Mouse (Mus musculus) left cerebral cortex, adult 18-20 months (tissue): Measurements from ENCODE around the gene Ttc23. TPM values are rescaled to one million over a fixed set of nuclear protein-coding genes. Genes with fewer than 3 reads are reported as not detected.

Experiments used
- DNase-seq, 2 experiments: peaks; one replicate each; pipeline ENCODE4 v3.0.0; 2021 to 2022; ENCODE audit warnings: low spot score in 2 of 2, mixed read lengths in 1 of 2
- total RNA-seq, 2 experiments: library from RNA; stranded (reverse); gene quantifications; 2 replicates each; pipeline ENCODE4 v1.2.3; 2021

Ttc23 gene
- total RNA-seq, 2 experiments from 2014 or later, result 4.9 to 7.9 TPM

DNA sequence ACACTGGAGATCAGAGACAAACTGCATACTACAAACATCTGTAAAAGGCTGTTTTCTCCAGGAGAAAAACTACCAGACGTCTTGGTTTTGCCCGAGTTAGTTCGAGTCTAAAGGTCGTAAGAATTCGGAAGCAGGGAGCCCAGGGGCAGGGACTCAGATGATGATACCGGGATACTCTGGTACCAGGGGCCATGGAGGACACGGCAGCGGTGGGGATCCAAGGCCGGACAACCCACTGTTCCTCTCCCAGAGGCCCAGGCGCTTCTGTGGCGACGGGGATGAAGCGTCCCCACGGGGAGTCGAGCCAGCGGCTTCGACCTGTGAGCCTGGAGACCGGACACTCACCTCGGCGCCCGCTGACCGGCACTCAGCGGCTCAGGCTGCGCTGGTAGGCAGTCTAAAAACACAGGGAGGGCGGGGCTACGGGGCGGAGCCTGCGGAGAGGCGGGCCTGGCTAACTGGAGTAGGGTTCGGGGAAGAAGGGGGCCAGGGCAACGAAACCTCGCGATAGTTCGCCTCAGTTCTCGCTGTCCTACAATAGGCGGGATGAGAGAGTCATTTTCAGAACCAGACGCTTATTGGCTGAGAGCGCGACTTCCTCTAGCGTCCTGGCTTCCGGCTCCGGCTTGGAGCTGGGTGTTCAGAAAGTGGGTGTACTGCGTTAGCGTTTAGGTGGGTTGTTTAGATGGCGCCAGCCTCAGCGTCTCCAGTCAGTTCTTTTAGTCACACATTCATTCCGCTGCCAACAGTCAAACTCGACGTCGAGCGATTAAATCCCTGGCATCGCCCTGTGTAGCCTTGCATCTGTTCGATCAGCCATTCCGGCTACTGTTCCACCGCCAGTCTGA lies 2.2 kb upstream of the Ttc23 start, which contains the start of gene Lrrc28:
Gene Lrrc28 (minus strand): TSS at position 436 of the 848 bp plus-strand sequence.
- peak; percentile 98 to 99 for DNase-seq

DNA sequence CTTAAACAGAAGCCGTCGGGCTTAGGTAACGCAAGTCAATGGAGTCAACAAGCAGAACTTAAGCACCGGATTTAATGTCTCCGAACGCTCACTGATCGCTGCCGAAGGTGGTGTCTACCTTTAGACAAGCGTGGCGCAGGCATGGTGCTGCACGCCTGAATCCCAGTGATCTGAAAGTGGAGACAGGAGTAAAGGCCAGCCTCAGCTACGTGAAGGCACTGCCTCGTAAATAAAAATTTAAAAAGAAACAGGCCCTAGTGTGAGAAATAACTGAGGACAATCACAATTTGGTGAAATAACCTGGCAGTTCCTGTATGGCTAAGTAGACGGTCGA lies 1.6 kb upstream of the Ttc23 start:
- DNase-seq, result no peak

DNA sequence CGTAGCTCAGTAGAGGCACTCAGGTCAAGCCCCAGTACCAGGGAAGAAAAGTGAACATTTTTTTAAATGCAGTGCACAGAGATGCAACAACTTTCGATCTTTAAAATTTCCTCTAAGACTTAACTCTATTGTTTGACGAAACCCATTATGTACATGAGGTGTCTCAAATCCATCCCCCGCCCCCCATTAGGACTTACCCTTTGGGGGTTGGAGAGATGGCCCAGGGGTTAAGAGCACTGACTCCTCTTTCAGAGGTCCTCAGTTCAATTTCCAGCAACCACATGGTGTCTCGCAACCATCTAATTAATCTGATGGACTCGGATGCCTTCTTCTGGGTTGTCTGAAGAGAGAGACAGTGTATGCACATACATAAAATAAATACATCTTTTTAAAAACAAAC lies 1.1 kb upstream of the Ttc23 start:
- DNase-seq, result no peak

DNA sequence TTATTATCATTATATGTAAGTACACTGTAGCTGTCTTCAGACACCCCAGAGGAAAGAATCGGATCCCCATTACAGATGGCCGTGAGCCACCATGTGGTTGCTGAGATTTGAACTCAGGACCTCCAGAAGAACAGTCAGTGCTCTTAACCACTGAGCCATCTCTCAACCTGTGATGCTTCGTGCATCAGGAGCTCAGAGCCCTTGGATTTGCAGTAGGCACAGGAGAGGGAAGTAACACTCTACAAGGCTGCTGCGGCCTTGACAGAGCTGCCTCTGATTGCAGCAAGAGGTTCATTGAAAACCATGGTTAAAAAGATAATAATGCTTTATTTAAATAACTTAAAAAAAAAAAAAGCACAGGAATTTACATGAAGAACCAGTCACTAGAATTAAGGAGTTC lies 1.2 kb downstream of the Ttc23 start:
- DNase-seq, result no peak

DNA sequence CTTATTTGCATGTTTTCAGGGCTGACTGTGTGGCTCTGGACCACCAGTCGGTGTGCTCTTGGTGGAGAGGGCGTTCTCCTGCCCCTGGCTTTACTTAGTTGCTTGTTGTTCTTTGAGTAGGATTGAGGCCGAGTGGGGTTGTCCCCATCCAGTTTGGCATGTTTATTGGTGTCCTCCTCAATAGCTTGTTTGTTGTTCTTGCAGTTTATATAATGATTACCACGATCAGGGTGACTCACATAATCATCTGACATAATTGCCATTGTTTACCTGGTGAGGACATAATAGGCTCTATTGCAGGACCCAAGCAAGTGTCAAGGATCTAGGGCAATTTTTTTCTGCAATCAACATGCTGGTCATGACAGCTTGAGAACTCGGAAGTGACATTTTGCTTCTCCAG lies 5.0 kb downstream of the Ttc23 start:
- DNase-seq, result no peak

DNA sequence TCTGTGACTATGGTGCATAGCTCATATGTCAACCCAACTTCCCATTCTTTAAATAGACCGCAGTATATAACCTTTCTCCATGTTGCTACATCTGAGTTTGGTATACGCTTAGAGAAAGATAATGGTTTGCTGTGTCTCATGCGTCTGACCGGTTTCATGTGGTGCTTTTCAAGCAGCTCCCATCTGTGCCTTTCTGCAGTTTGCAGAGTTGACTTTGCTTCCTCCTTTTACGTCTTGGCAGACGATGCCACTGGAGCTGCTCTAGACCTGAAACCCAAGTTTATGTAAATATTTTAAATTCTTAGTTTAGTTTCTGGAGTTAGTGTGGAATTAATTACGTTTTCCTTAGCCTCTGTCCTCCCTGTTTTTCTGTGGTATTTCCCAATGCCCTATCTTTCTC lies 7.5 kb downstream of the Ttc23 start:
- DNase-seq, result no peak

DNA sequence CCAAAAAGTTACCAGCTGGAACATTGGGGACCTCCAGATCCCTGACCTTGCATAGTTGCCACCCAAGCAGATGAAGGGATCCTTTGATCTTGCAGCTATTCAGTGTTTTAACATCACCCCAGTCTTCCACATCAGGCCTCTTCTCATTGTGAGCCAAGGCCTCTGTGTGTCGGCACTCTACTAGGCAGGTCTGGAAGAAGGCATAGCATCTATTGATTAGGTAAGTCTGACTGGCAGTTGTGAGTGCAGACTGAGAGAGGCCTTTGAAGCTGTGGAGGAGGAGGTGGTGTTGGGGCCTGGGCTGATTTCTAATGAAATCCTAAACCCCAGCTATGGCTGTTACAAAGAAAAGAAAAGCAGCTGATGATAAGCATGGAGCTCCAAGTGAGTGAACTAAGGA lies 8.0 kb downstream of the Ttc23 start:
- DNase-seq, result no peak

DNA sequence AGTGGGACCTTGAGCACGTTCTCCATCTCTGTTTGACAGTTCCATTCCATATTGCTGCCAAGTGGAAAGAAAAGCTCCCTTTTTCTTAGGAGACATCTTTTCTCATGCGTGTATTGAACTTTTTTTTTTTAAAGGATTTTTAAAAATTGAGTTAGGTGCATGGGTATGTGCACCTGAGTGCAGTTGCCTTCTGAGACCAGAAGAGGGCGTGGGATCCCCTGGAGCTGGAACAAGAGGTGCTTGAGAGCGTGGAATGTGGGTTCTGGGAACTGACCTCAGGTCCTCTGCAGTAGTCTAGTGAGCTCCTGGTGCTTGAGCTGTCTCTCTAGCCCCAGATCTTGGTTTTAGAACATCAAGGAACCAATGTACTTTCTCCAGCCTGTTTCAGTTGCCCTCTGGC lies 10.9 kb downstream of the Ttc23 start:
- no peak for DNase-seq

DNA sequence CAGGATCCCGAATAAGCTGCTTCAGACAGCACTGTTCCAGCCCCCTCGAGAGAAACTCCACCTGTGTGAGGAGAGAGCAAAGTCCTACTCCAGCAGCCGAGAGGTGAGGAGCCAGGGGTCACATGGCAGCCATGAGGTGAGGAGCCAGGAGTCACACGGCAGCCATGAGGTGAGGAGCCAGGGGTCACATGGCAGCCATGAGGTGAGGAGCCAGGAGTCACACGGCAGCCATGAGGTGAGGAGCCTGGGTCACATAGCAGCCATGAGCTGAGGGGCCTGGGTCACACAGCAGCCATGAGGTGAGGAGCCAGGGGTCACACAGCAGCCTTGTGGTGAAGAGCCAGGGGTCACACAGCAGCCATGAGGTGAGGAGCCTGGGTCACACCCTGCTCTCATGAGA lies 15.2 kb downstream of the Ttc23 start:
- no peak for DNase-seq

DNA sequence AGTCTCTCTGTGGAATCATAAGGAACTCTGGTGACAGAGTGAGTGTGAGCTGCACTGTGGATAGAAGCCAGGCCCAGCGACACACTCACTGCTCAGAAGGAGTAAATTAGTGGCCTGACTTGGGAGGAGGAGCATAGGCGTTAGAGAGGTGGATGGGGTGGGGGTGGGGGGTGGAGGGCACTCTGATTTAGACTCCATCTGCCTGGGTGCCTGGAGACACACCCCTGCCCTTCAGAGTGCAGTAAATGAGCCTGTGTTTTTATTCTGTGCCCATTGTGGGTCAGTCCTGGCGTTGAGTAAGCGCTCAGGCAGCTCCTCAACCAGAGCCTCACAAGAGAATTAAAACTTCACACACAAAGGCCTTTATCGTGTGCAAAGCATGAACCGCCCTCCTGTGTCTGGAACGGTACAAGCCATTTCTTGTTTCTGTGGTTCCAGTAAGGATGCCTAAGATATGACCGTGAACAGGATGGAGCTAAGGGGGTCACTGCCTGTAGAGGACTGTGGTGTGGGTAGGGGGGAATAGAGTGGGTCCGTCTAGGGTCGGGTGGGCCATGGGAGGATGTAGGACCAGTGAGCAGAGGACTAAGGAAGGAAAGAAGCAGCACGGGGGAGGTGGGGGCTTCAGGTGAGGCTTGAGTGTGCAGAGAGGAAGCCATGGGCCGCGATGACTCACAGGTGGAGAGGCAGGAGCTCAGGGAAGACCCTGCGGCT lies 16.9 kb downstream of the Ttc23 start:
- no peak for DNase-seq

DNA sequence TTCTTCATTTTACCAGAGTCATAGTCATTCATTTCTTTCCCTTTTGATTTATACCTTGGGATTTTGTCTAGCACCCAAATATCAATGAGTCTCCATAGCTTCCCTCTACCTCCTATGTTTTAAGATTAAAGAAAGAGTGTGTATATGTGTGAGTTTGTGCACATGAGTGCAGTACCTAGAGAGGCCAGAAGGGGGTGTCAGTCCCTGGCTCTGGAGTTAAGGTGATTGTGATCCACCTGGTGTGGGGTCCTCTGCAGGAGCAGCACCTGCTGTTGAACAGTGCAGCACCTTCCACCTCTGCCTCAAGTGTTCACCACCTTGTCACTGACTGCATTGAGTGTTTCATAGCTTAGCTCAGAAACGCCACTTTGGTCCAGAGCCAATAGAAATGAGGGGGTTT lies 23.8 kb downstream of the Ttc23 start:
- DNase-seq, result no peak

DNA sequence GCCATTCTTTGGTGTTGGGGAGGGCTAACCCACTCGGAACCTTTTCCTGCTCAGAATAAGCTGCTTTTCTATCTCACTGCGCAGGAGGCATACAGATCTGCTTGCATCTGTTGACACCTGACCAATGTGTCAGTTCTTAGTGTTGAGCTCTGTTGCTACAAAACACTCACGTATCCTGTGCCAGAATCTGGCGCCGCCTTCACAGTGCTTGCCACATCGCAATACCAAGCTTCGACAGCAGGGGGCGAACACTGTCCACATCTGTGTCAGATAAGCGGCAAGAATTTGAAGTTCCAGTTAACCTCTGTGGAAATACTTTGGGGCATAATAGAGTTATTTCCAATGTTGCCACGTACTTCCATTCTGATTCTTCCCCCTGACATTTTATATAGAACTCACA lies 25.4 kb downstream of the Ttc23 start:
- DNase-seq, result peak; percentile 95 to 99

DNA sequence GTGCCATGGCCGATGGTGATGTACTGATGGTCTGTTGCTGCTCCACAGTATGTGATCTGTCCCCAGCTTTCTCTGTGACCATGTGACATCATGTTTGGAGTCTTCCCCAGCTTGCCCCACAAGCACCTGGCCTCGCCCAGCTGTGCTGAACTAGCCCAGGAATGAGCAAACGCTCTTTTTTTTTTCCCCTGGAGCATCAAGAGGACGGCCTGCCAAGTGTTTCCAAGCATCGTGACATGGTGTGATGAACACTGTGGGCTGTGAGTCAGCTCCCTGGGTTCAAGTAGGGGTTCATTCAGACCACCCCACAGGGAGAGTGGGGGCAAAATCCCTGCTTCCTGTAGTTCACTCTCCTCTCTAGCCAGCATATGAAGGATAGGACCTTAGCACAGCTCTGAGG lies 26.4 kb downstream of the Ttc23 start:
- no peak for DNase-seq

DNA sequence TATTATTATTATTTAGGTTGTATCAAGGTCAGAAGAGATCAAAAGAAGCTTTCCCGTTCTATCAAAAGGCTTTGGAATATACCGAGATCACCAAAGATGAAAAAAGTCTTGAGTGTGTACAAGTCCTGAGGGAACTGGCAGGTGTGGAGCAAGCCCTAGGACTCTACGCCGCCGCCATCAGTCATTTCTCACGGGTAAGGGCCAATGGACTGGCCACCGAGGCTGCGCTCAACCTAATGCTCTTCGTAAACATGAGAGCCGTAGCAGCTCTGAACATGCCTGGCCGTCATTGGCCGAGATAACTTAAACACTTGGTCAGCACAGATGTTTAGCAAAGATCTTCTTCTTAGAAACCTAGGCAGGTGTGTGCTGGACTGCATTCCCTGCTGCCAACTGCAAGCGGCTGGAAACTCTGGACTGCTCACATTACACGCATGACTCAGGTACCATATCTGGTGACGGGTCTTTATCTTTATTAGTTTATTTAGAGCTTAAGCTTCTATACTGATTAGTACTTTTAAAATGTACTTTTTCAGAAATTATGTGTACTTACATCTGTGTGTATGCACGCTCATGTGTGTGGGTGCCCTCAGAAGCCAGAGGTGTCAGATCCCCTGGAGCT lies 31.8 kb downstream of the Ttc23 start:
- no peak for DNase-seq

DNA sequence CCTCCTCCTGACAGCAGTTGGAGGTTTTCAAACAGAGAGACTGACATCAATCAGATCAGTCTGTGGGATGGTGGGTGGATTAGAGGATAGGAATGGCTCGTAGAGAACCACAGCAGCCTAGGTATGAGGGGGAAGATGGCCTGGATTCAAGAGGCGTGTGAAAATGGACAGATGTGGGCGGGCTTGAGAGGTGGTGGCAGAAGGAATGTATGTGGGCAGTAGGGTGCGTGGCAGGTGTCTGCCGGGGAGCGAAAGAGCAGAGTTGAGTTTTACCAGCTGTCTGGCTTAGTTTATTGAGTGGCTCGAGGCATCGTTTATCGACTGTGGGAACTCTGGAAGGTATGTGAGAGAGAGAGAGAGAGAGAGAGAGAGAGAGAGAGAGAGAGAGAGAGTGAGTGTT lies 33.9 kb downstream of the Ttc23 start:
- no peak for DNase-seq

DNA sequence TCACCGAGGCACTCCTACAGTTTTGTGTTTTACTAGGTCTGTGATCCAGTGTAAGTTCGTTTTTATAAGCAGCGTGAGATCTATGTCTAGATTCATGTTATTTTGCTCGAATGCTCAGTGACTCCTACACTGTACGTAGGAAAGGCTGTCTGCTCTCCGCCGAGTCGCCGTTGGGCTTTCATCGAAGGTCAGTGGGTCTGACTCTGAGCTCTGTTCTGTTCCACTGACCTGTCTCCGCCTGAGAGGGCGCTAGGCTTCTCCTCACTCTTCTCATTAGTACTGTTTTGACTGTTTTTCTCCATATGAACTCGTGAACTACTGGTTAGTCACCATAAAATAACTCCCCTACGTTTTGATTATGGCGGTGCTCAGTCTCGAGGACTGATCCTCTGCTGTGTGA lies 35.8 kb downstream of the Ttc23 start:
- no peak for DNase-seq

DNA sequence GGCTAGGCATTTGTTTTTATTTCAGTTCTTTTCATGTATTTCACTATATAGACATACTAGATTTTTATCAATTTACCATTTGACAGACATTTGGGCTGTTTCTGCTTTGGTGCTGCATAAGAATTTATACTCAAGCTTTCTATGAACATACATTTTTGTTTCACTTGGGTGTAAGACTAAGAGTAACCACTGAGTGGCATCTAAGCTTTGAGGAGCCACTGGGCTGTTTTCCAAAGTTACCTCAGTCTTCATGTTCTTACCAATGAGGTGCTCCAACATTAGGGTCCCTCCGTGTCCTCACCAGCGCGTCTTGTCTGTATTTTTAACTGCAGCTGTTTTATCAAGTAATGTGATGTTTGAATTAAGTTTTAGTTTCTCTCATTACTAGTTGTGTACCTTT lies 39.3 kb downstream of the Ttc23 start:
- no peak for DNase-seq

DNA sequence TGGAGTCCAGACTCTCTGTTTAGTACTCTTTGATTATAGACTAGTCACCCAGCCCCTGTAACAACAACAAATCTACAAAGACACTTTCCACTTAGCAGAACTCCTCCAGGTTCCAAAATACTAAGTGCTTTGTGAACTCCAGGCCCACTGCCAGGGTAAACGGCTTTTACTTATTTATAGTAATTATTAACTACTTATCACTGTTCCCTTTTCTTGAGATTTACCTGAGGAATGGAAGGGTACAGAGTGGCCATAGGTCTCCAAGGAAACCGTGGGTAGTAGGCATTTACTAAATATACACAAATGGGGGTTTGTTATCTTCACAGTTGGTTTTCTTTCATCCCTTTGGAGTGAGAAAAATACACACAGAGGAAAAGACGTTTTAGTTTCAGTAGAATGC lies 41.1 kb downstream of the Ttc23 start:
- no peak for DNase-seq

DNA sequence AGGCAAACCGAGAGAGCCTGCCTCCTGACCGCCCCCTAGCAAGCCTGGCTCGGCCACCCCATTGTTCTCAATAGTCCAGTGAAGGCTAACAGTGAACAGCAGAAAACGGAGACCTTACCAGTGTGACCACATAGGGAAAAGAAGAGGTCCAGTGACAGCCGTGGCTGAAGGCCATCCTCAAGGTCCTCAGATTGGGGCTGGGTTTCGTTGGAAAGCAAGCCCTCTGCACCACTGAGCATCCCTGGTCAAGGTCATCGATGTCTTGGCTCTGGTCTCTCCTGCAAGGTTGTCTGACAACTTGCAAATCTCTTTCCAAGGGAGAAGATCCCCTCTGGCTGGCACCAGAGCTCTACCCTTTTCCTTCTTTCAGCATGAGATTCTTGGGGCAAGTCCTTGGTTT lies 42.6 kb downstream of the Ttc23 start:
- DNase-seq, result no peak

DNA sequence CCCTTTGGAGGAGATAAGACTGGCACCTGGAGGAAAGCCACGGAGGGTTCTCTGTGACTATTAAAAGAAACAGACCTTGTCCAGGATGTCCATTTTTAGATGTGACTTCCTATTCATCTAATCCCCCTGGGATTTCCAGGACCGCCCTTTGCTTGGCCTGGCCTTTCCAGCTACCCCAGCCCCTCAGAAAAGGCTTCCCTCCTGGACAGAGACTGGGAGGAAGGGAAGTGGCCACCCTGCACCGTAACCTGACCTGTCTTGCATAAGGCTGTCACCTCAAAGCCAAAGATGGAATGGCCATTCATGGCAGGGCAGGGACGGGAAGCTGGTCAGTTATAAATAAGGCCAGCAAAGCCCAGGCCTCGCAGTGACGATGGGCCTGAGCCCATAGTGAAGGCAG lies 43.8 kb downstream of the Ttc23 start:
- no peak for DNase-seq

DNA sequence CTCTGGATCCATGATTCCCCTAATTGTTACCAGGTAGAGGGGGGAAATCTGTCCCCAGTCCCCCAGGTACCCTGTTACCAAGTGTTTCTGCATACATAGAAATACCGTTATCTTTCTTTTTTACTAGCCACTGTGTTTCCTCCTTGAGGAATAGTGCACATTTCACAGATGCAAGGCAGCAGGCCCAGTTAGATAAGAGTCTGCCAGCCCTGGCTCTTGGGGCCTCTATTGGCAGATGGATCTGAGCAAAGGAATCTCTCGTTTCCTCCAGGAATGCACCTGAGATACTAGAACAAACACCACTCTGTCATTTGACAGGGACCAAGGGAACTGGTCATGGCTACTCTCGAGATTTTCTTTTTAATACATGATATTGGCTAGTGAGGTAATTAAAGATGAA lies 44.9 kb downstream of the Ttc23 start:
- DNase-seq, result no peak

DNA sequence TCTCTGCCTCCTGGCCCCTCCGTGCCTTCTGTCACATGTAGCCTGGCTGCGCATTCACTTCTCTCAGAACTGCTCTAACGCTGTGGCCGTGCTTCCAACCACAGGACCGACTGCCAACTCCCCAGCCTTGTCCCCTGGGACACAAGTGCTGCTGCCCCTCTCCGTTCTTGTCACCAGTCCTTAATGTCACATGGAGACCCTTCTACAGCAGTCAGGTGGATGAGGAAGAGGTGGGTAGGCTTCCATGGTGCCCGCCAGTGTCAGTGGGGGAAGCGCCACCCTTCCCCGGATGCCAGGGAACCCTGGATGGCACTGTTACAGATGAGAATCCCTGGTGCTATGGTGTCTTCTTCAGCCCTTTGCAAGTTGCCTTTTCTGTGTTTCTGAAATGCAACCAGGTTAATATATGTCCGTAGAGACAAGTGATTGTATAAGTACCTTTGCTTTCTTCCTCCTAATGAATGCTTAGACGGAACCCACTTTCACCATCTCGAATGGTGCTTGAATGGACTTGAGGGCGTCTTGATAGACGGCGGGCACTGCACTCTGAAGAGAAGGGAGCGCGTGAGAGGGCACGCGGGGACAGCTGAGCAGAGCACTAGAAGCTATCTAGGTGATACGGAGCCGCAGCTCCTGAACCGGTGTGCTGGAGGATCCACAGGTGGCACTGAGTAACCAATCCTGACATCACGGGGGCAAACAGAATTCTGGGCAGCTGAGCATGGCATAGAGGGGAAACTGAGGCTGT lies 45.8 kb downstream of the Ttc23 start:
- DNase-seq, result no peak
